Mouse (Mus musculus) embryonic facial prominence, embryonic 11.5 days (tissue): ENCODE measurements at regions not wholly inside any gene's neighbourhood (a gene's known extent, or its start where the extent isn't known, plus 50 kb on each side); places are given as distances from the start of the nearest gene placed in this dataset.

Experiments used
- ATAC-seq: fragments of 200-750 bp; cut with Nextera tagmentation; replicated peaks from 2 replicates; pipeline ENCODE4 v1.8.0; 2017; ENCODE audit warnings: low read depth; ENCODE audit not compliant: insufficient number of reproducible peaks, low FRiP score, low TSS enrichment
- DNase-seq: peaks from one replicate; pipeline ENCODE4 v3.0.0-alpha.2; 2015; ENCODE audit warnings: low spot score
- H3K27ac ChIP-seq: fragments of 300-500 bp; sonication (generic); replicated peaks from 2 replicates; pipeline ENCODE4 v1.5.1; 2014; ENCODE audit warnings: mild to moderate bottlenecking, low read depth, low read length, control low read depth
- H3K27me3 ChIP-seq: fragments of 300-500 bp; sonication (generic); 2 replicates; pipeline ENCODE4 v1.6.1; 2014; ENCODE audit warnings: mild to moderate bottlenecking, low read length, moderate library complexity, mixed read lengths; ENCODE audit not compliant: control insufficient read depth, insufficient read depth
- H3K36me3 ChIP-seq: fragments of 300-500 bp; sonication (generic); replicated peaks from 2 replicates; pipeline ENCODE4 v1.6.1; 2014; ENCODE audit warnings: low read depth, mild to moderate bottlenecking, low read length, moderate library complexity, mixed read lengths; ENCODE audit not compliant: control insufficient read depth, insufficient read depth
- H3K4me1 ChIP-seq: fragments of 300-500 bp; sonication (generic); 2 replicates; pipeline ENCODE4 v1.6.1; 2014; ENCODE audit warnings: low read length, mixed read lengths; ENCODE audit not compliant: control insufficient read depth, insufficient read depth
- H3K4me2 ChIP-seq: fragments of 300-500 bp; sonication (generic); 2 replicates; pipeline ENCODE4 v1.6.1; 2014; ENCODE audit warnings: low read depth, mild to moderate bottlenecking, control low read depth, low read length, moderate library complexity
- H3K4me3 ChIP-seq: fragments of 300-500 bp; sonication (generic); 2 replicates; pipeline ENCODE4 v1.5.1; 2014; ENCODE audit warnings: low read depth, low read length, control low read depth
- H3K9ac ChIP-seq: fragments of 300-500 bp; sonication (generic); replicated peaks from 2 replicates; pipeline ENCODE4 v1.6.1; 2014; ENCODE audit warnings: mild to moderate bottlenecking, control low read depth, low read length
- H3K9me3 ChIP-seq: fragments of 300-500 bp; sonication (generic); replicated peaks from 2 replicates; pipeline ENCODE4 v1.6.1; 2016; ENCODE audit warnings: mild to moderate bottlenecking, low read length, inconsistent platforms, mixed read lengths; ENCODE audit not compliant: control insufficient read depth
- WGBS: fragments of 180-500 bp; shearing (Covaris S2); extraction: QIAGEN DNeasy Blood & Tissue Kit; methylation state at CpG from one replicate; pipeline ENCODE4 v1.1.7; 2014; 5-methylcytosine and 5-hydroxymethylcytosine counted together

- Histone ChIP-seq H3K27me3 (no peaks in the 10 kb centered on the region), H3K9me3 (no peaks in the 10 kb centered on the region), H3K4me3 (no peak overlapping the region), H3K9ac (no peak overlapping the region), H3K4me2 (no peak overlapping the region), H3K36me3 (no peaks in the 10 kb centered on the region), H3K27ac (no peak overlapping the region), H3K4me1 (no peaks in the 10 kb centered on the region)
- no peak for DNase-seq
- WGBS, result 83% methylated on average over 2 of the region's 2 CpGs
- ATAC-seq, result no peak
These were observed 328.8 kb downstream of the Gm11361 start for GRCm38 (mm10) chr13:28586140-28586539.

- H3K27ac ChIP-seq, result no peak overlapping the region
- no peak for ATAC-seq
These were observed 326.3 kb downstream of the Gm11361 start for GRCm38 (mm10) chr13:28583617-28584016.

GRCm38 (mm10) chr13:28575202-28575851 lies 318.0 kb downstream of the Gm11361 start:
- 23% methylated on average over 9 of the region's 9 CpGs for WGBS
- no peak overlapping the region for H3K9ac ChIP-seq
- peak overlapping the region; percentile 60; the same call in 1 of the 2 replicates for H3K27ac ChIP-seq
- no peaks in the 10 kb centered on the region for H3K27me3 ChIP-seq
- no peaks in the 10 kb centered on the region for H3K36me3 ChIP-seq
- DNase-seq (peak; percentile 81), ATAC-seq (0 out of 2 replicates have a peak, but pooled peaks have one; percentile 59)
- no peak overlapping the region for H3K4me2 ChIP-seq
- H3K9me3 ChIP-seq, result no peaks in the 10 kb centered on the region
- no peaks in the 10 kb centered on the region for H3K4me1 ChIP-seq
- H3K4me3 ChIP-seq, result no peak overlapping the region

More at GRCm38 (mm10) chr13:28583617-28584016, 326.3 kb downstream of the Gm11361 start:
- 78% methylated on average over 5 of the region's 5 CpGs for WGBS
- Histone ChIP-seq H3K4me1 (no peaks in the 10 kb centered on the region), H3K27me3 (no peaks in the 10 kb centered on the region), H3K4me2 (no peak overlapping the region), H3K36me3 (no peaks in the 10 kb centered on the region), H3K9ac (no peak overlapping the region), H3K9me3 (no peaks in the 10 kb centered on the region), H3K4me3 (no peak overlapping the region)
- DNase-seq, result peak; percentile 6

- Histone ChIP-seq H3K4me2 (no peak overlapping the region), H3K4me3 (no peak overlapping the region), H3K36me3 (no peaks in the 10 kb centered on the region), H3K27ac (no peak overlapping the region), H3K9ac (no peak overlapping the region), H3K27me3 (no peaks in the 10 kb centered on the region), H3K9me3 (no peaks in the 10 kb centered on the region), H3K4me1 (no peaks in the 10 kb centered on the region)
- no peak for ATAC-seq
- 93% methylated on average over 1 of the region's 1 CpGs for WGBS
- no peak for DNase-seq
These were observed 316.0 kb downstream of the Gm11361 start for GRCm38 (mm10) chr13:28573364-28573763.

- DNase-seq, result no peak
- WGBS, result 89% methylated on average over 1 of the region's 1 CpGs
- H3K4me2 ChIP-seq, result no peak overlapping the region
These were observed 315.1 kb downstream of the Gm11361 start for GRCm38 (mm10) chr13:28572448-28572847.

GRCm38 (mm10) chr13:28571716-28572115 lies 314.4 kb downstream of the Gm11361 start:
- Histone ChIP-seq H3K9me3 (no peaks in the 10 kb centered on the region), H3K4me3 (no peak overlapping the region), H3K27ac (no peak overlapping the region), H3K36me3 (no peaks in the 10 kb centered on the region), H3K9ac (no peak overlapping the region), H3K27me3 (no peaks in the 10 kb centered on the region), H3K4me1 (no peaks in the 10 kb centered on the region), H3K4me2 (no peak overlapping the region)
- no peak for DNase-seq
- 85% methylated on average over 5 of the region's 5 CpGs for WGBS
- ATAC-seq, result no peak

More at GRCm38 (mm10) chr13:28572448-28572847, 315.1 kb downstream of the Gm11361 start:
- no peaks in the 10 kb centered on the region for H3K36me3 ChIP-seq
- H3K9me3 ChIP-seq, result no peaks in the 10 kb centered on the region
- no peaks in the 10 kb centered on the region for H3K4me1 ChIP-seq
- H3K9ac ChIP-seq, result no peak overlapping the region
- ATAC-seq, result no peak
- H3K27ac ChIP-seq, result no peak overlapping the region
- H3K27me3 ChIP-seq, result no peaks in the 10 kb centered on the region
- no peak overlapping the region for H3K4me3 ChIP-seq

GRCm38 (mm10) chr13:28563585-28563984 lies 306.3 kb downstream of the Gm11361 start:
- H3K27ac ChIP-seq, result no peak overlapping the region
- ATAC-seq (no peak), DNase-seq (no peak)
- no peaks in the 10 kb centered on the region for H3K27me3 ChIP-seq
- no peak overlapping the region for H3K9ac ChIP-seq
- H3K36me3 ChIP-seq, result no peaks in the 10 kb centered on the region
- H3K4me1 ChIP-seq, result no peaks in the 10 kb centered on the region
- 87% methylated on average over 2 of the region's 2 CpGs for WGBS
- H3K4me2 ChIP-seq, result no peak overlapping the region
- H3K4me3 ChIP-seq, result no peak overlapping the region
- H3K9me3 ChIP-seq, result no peaks in the 10 kb centered on the region

GRCm38 (mm10) chr13:28560081-28560480 lies 302.8 kb downstream of the Gm11361 start:
- Histone ChIP-seq H3K9me3 (no peaks in the 10 kb centered on the region), H3K27me3 (no peaks in the 10 kb centered on the region), H3K4me1 (no peaks in the 10 kb centered on the region), H3K4me3 (no peak overlapping the region), H3K9ac (no peak overlapping the region), H3K4me2 (no peak overlapping the region), H3K36me3 (no peaks in the 10 kb centered on the region), H3K27ac (no peak overlapping the region)
- no peak for ATAC-seq
- no peak for DNase-seq
- 69% methylated on average over 2 of the region's 2 CpGs for WGBS
